Mouse (Mus musculus) heart, adult 2 months (tissue): ENCODE data around the gene Olfr1095.

Experiments
- CTCF ChIP-seq: fragments of 200-600 bp; IDR thresholded peaks from 2 replicates; pipeline ENCODE4 v1.8.1; 2022; ENCODE audit warnings: antibody characterized with exemption, mild to moderate bottlenecking, moderate library complexity
- EP300 ChIP-seq: fragments of 200-500 bp; IDR thresholded peaks from 2 replicates; pipeline ENCODE4 v1.6.1; 2011; ENCODE audit warnings: low read depth, low read length, control low read depth; ENCODE audit not compliant: insufficient read depth
- POLR2A ChIP-seq: fragments of 200-500 bp; IDR thresholded peaks from 2 replicates; pipeline ENCODE4 v1.6.1; 2011; ENCODE audit warnings: mild to moderate bottlenecking, low read depth, low read length, control low read depth; ENCODE audit not compliant: insufficient read depth

- TF ChIP-seq POLR2A (no peak), CTCF (no peak), EP300 (no peak)
Measured at GRCm38 (mm10) chr2:86892116-86892515, 40.6 kb upstream of the Olfr1095 start, which contains the start of gene Olfr1097.
